In the genomic region with DNA sequence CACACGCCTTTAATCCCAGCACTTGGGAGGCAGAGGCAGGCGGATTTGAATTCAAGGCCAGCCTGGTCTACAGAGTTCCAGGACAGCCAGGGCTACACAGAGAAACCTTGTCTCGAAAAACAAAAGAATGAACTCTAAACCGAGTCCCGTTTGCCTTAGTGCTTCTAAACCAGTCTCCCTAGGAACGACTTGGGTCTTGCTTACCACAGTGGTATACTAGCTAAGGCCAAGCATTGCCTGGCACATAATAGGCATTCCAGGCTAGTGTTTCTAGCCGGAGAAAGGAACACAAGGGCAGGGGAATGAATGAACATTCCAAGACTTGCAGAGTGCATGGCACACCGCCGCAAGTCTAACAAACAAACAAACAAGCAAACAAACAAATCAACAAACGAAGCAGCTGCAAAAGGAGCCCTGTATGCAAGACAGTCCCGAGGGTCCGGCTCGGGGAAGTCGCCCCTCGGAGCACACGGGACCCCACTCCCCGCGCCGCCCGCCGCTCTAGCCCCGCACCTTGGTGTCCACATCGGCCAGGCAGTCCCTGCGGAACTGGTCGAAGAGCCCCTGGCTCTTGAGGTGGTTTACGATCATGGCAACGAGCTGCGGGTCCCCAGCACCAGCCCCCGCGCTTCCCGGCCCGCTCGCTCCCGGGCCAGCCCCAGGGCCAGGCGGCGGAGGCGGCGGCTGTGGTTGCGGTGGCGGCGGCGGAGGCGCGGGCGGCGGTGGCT, we compare ENCODE assay signal across 8 mouse cellular contexts. TPM values are rescaled to one million over a fixed set of nuclear protein-coding genes. Genes with fewer than 3 reads are reported as not detected.
DNase-seq lines count a peak whose midpoint lies in the region; ATAC-seq and TF ChIP-seq lines count a peak whose summit lies in the region.

No protein-coding gene starts in this region.

- no peaks in the 10 kb centered on the region for H3K36me3 ChIP-seq in kidney, postnatal 0 days (ENCODE audit: insufficient read depth, low read length)
- H3K36me3 ChIP-seq in MEL (ENCODE audit: control insufficient read depth in 1 of 2, insufficient read depth in 2 of 2, low read length in 2 of 2) = peaks cover 0 to 21% of the 10 kb centered on the region in 2 experiments; a peak in 3 of 4 replicates
- no peaks in the 10 kb centered on the region for H3K36me3 ChIP-seq in embryonic facial prominence, embryonic 11.5 days (replicated peaks; ENCODE audit: control insufficient read depth, insufficient read depth, low read depth, low read length)
- H3K36me3 ChIP-seq in intestine, embryonic 16.5 days (ENCODE audit: control insufficient read depth, insufficient read depth, low read length) = no peaks in the 10 kb centered on the region
- H3K36me3 ChIP-seq in neural tube, embryonic 13.5 days = no peaks in the 10 kb centered on the region

- no peak for TF ChIP-seq RAD21 in MEL (IDR thresholded peaks at IDR 0.05; ENCODE audit: low read depth, low read length)

- under 1% methylated on average over 42 of the region's 46 CpGs for WGBS in kidney, postnatal 0 days
- WGBS in embryonic facial prominence, embryonic 11.5 days = 1% methylated on average over 42 of the region's 46 CpGs
- 1% methylated on average over 46 of the region's 46 CpGs for WGBS in intestine, embryonic 16.5 days
- under 1% methylated on average over 46 of the region's 46 CpGs for WGBS in neural tube, embryonic 13.5 days

- ATAC-seq in kidney, postnatal 0 days (replicated peaks; ENCODE audit: low FRiP score, low read depth) = no peak; the same call in 1 of the 2 replicates
- peak; percentile 58 for ATAC-seq in embryonic facial prominence, embryonic 11.5 days (replicated peaks; ENCODE audit: insufficient number of reproducible peaks, low FRiP score, low TSS enrichment, low read depth)
- peak; percentile 8; the same call in 1 of the 2 replicates for ATAC-seq in intestine, embryonic 16.5 days
- ATAC-seq in neural tube, embryonic 13.5 days (ENCODE audit: low read depth) = no peak; the same call in 1 of the 2 replicates

- peaks cover 27% of the 10 kb centered on the region for H3K79me2 ChIP-seq in MEL (ENCODE audit: control insufficient read depth, insufficient read depth, low read length, poor library complexity)

- TF ChIP-seq POLR2A in MEL (IDR thresholded peaks at IDR 0.05; ENCODE audit: control insufficient read depth in 1 of 2, insufficient read depth in 1 of 2, low read depth in 1 of 2, low read length in 2 of 2, poor library complexity in 1 of 2) = no peak

- DNase-seq in kidney, postnatal 0 days (ENCODE audit: low spot score) = peak; percentile 27
- DNase-seq in kidney, adult 9 months = no peak
- DNase-seq in MEL (ENCODE audit: low read depth, low spot score) = peak; percentile 54
- peak; percentile 9 for DNase-seq in embryonic facial prominence, embryonic 11.5 days (ENCODE audit: low spot score)
- DNase-seq in frontal cortex, postnatal 25 days (ENCODE audit: low spot score in 2 of 2) = no peak
- DNase-seq in layer of hippocampus, postnatal 10 days (ENCODE audit: low spot score in 2 of 2) = no peak

- no peak for TF ChIP-seq EP300 in MEL (IDR thresholded peaks at IDR 0.05; ENCODE audit: low read depth in 1 of 2, low read length in 2 of 2)

- H3K9me3 ChIP-seq in kidney, postnatal 0 days (replicated peaks; ENCODE audit: low read length) = no peaks in the 10 kb centered on the region
- no peaks in the 10 kb centered on the region for H3K9me3 ChIP-seq in MEL (replicated peaks; ENCODE audit: insufficient read depth, low read length)
- no peaks in the 10 kb centered on the region for H3K9me3 ChIP-seq in embryonic facial prominence, embryonic 11.5 days (replicated peaks; ENCODE audit: control insufficient read depth, low read length)
- H3K9me3 ChIP-seq in intestine, embryonic 16.5 days (ENCODE audit: control insufficient read depth, low read length) = no peaks in the 10 kb centered on the region
- no peaks in the 10 kb centered on the region for H3K9me3 ChIP-seq in neural tube, embryonic 13.5 days

- no peak for TF ChIP-seq CTCF in kidney, postnatal 0 days (IDR thresholded peaks at IDR 0.05; ENCODE audit: low read depth)
- TF ChIP-seq CTCF in MEL (IDR thresholded peaks at IDR 0.05 in 2 of 3, conservative IDR thresholded peaks at IDR 0.05 in 1 of 3; ENCODE audit: control insufficient read depth in 1 of 3, insufficient read depth in 1 of 3, low read depth in 2 of 3, low read length in 3 of 3, poor library complexity in 1 of 3, severe bottlenecking in 1 of 3) = no peak

- H3K4me2 ChIP-seq in kidney, postnatal 0 days (ENCODE audit: low read length) = peak overlapping the region; percentile 90
- H3K4me2 ChIP-seq in embryonic facial prominence, embryonic 11.5 days (ENCODE audit: low read depth, low read length) = peak overlapping the region; percentile 52
- H3K4me2 ChIP-seq in intestine, embryonic 16.5 days (ENCODE audit: low read depth, low read length) = peak overlapping the region; percentile 75
- peak overlapping the region; percentile 76 for H3K4me2 ChIP-seq in neural tube, embryonic 13.5 days

- peak overlapping the region; percentile 82 for H3K27ac ChIP-seq in kidney, postnatal 0 days
- peak overlapping the region; percentile 30 for H3K27ac ChIP-seq in MEL (ENCODE audit: control insufficient read depth, low read depth, low read length)
- peak overlapping the region; percentile 28; the same call in 1 of the 2 replicates for H3K27ac ChIP-seq in embryonic facial prominence, embryonic 11.5 days (replicated peaks; ENCODE audit: low read depth, low read length)
- peak overlapping the region; percentile 74 for H3K27ac ChIP-seq in intestine, embryonic 16.5 days (ENCODE audit: low read length)
- peak overlapping the region; percentile 70; the same call in 1 of the 2 replicates for H3K27ac ChIP-seq in neural tube, embryonic 13.5 days (replicated peaks)

- peak overlapping the region; percentile 97 for H3K4me3 ChIP-seq in kidney, postnatal 0 days (replicated peaks; ENCODE audit: low read depth, low read length)
- peak overlapping the region; percentile 86 to 94 for H3K4me3 ChIP-seq in MEL (ENCODE audit: control insufficient read depth in 1 of 2, insufficient read depth in 1 of 2, low read depth in 2 of 2, low read length in 2 of 2)
- peak overlapping the region; percentile 97 for H3K4me3 ChIP-seq in embryonic facial prominence, embryonic 11.5 days (ENCODE audit: low read depth, low read length)
- H3K4me3 ChIP-seq in intestine, embryonic 16.5 days (ENCODE audit: low read length) = peak overlapping the region; percentile 82
- peak overlapping the region; percentile 100 for H3K4me3 ChIP-seq in neural tube, embryonic 13.5 days

- H3K27me3 ChIP-seq in kidney, postnatal 0 days (ENCODE audit: insufficient read depth, low read length) = no peaks in the 10 kb centered on the region
- no peaks in the 10 kb centered on the region for H3K27me3 ChIP-seq in MEL (ENCODE audit: control insufficient read depth in 1 of 2, insufficient read depth in 2 of 2, low read length in 2 of 2)
- H3K27me3 ChIP-seq in embryonic facial prominence, embryonic 11.5 days (ENCODE audit: control insufficient read depth, insufficient read depth, low read length) = no peaks in the 10 kb centered on the region
- H3K27me3 ChIP-seq in intestine, embryonic 16.5 days (replicated peaks; ENCODE audit: control insufficient read depth, insufficient read depth, low read length) = no peaks in the 10 kb centered on the region
- no peaks in the 10 kb centered on the region for H3K27me3 ChIP-seq in neural tube, embryonic 13.5 days

- peak overlapping the region; percentile 96 for H3K9ac ChIP-seq in kidney, postnatal 0 days (ENCODE audit: low read depth, low read length)
- H3K9ac ChIP-seq in MEL (ENCODE audit: control insufficient read depth, low read depth, low read length, poor library complexity, severe bottlenecking) = peak overlapping the region; percentile 94
- H3K9ac ChIP-seq in embryonic facial prominence, embryonic 11.5 days (replicated peaks; ENCODE audit: low read length) = peak overlapping the region; percentile 93
- H3K9ac ChIP-seq in intestine, embryonic 16.5 days (ENCODE audit: low read depth, low read length) = peak overlapping the region; percentile 85
- H3K9ac ChIP-seq in neural tube, embryonic 13.5 days = peak overlapping the region; percentile 95

- H3K4me1 ChIP-seq in kidney, postnatal 0 days (replicated peaks; ENCODE audit: insufficient read depth, low read length) = 0 out of 2 replicates have a peak, but pooled peaks cover 5% of the 10 kb centered on the region
- peaks cover 8 to 14% of the 10 kb centered on the region in 2 experiments for H3K4me1 ChIP-seq in MEL (ENCODE audit: control insufficient read depth in 1 of 2, insufficient read depth in 2 of 2, low read length in 2 of 2)
- H3K4me1 ChIP-seq in embryonic facial prominence, embryonic 11.5 days (ENCODE audit: control insufficient read depth, insufficient read depth, low read length) = no peaks in the 10 kb centered on the region
- H3K4me1 ChIP-seq in intestine, embryonic 16.5 days (ENCODE audit: control insufficient read depth, insufficient read depth, low read length) = peaks cover 7% of the 10 kb centered on the region; the same call in 1 of the 2 replicates
- H3K4me1 ChIP-seq in neural tube, embryonic 13.5 days (replicated peaks) = peaks cover 20% of the 10 kb centered on the region

TF ChIP-seq in MEL, 35 proteins besides CTCF, POLR2A, EP300 and RAD21:
- TF ChIP-seq POLR2AphosphoS5 (IDR thresholded peaks at IDR 0.05; ENCODE audit: borderline replicate concordance, low read depth, low read length) = no peak
- peak; percentile 13; the same call in 1 of the 2 replicates for TF ChIP-seq SIN3A (IDR thresholded peaks at IDR 0.05; ENCODE audit: low read length)
- TF ChIP-seq JUND (IDR thresholded peaks at IDR 0.05; ENCODE audit: low read depth, low read length) = no peak
TF ChIP-seq in MEL: peak in this region for 1.

RNA-seq across cellular contexts. Expression of a gene that starts 0.5 kb away (rescaled TPM):
- polyA plus RNA-seq in kidney, postnatal 0 days (2015; fragmentation: Nextera tagmentation; extraction: Ambion mirVana) = 21.1 and 22.6 TPM in 2 replicates
- 20.7 and 23.8 TPM in 2 replicates for total RNA-seq in MEL (2012; rRNA removed)
- polyA plus RNA-seq in MEL (2012; ENCODE audit: insufficient read depth in 1 of 2, insufficient read length in 2 of 2, low read depth in 1 of 2, low replicate concordance in 2 of 2, missing spikeins in 1 of 2) = 100 to 1,000 TPM in 1 of 2 experiments, 10 to 100 TPM in 1; 23.8 to 472 TPM
- polyA plus RNA-seq in embryonic facial prominence, embryonic 11.5 days (2014; fragmentation: Nextera tagmentation; extraction: Ambion mirVana) = 23.0 and 25.2 TPM in 2 replicates
- 8.3 and 13.8 TPM in 2 replicates for polyA plus RNA-seq in intestine, embryonic 16.5 days (2015; fragmentation: Nextera tagmentation; extraction: Ambion mirVana)
- polyA plus RNA-seq in neural tube, embryonic 13.5 days (2015; fragmentation: Nextera tagmentation; extraction: Ambion mirVana) = 30.9 and 31.1 TPM in 2 replicates
- 10 to 100 TPM; 32.8 to 34.9 TPM for total RNA-seq in layer of hippocampus, postnatal 10 days (2021)

Comparison
In these comparisons a context has a peak if more than half of its experiments do, and no peak if none do; other contexts are left out.
1. DNase-seq: peak in kidney, postnatal 0 days (single experiment), MEL (single experiment) and embryonic facial prominence, embryonic 11.5 days (single experiment); none in kidney, adult 9 months (single experiment), frontal cortex, postnatal 25 days (0 of 2) and layer of hippocampus, postnatal 10 days (0 of 2).
2. ATAC-seq: peak in embryonic facial prominence, embryonic 11.5 days (single experiment) and intestine, embryonic 16.5 days (single experiment); none in kidney, postnatal 0 days (single experiment) and neural tube, embryonic 13.5 days (single experiment).
3. H3K27ac ChIP-seq: peak in every context shown above with its lines; median percentile 82 in kidney, postnatal 0 days; 74 in intestine, embryonic 16.5 days; 70 in neural tube, embryonic 13.5 days; 30 in MEL; 28 in embryonic facial prominence, embryonic 11.5 days.
4. Peak in every context shown above with its lines, with median percentiles within 50 percentile points of each other: H3K4me2 ChIP-seq, H3K4me3 ChIP-seq and H3K9ac ChIP-seq.